8 mouse cellular contexts compared by ENCODE assay signal in the genomic region with DNA sequence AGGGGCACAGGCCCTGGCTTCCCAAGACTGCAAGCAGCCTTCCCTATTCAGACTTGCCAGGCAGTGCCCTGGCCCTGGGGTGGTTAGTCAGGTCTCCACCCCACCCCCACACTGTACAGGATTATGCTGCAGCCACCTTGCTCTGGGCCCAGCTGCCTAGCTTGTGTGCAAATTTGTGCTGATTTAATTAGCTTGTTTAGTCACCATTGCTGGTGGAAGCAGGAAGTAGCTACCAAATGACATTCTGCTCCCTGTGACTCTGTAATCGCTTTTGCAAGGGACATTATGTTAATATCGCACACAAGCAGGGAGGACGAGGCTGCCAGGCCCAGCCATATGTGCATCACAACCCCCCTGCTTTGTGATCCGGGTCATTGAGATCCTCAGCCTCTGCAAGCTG.
DNase-seq lines count a peak whose midpoint lies in the region; ATAC-seq lines count a peak whose summit lies in the region.

No protein-coding gene starts in this region.

- intact Hi-C loops in heart, postnatal 14 days (cut with DNase I) = no loop called here

- no peaks in the 10 kb centered on the region for H3K9me3 ChIP-seq in embryonic facial prominence, embryonic 14.5 days (ENCODE audit: control insufficient read depth, low read length)
- H3K9me3 ChIP-seq in neural tube, embryonic 13.5 days = no peaks in the 10 kb centered on the region

- no peak overlapping the region for H3K4me3 ChIP-seq in embryonic facial prominence, embryonic 14.5 days (ENCODE audit: low read depth, low read length)
- H3K4me3 ChIP-seq in neural tube, embryonic 13.5 days = no peak overlapping the region

- peak; percentile 23; the same call in 1 of the 2 replicates for ATAC-seq in embryonic facial prominence, embryonic 14.5 days (ENCODE audit: low read depth)
- peak; percentile 81 for ATAC-seq in neural tube, embryonic 13.5 days (ENCODE audit: low read depth)
- no peak for ATAC-seq in inflammation-experienced regulatory T-cells, adult 6 months

- H3K27ac ChIP-seq in embryonic facial prominence, embryonic 14.5 days (replicated peaks; ENCODE audit: low read depth, low read length) = no peak overlapping the region
- peak overlapping the region; percentile 73 for H3K27ac ChIP-seq in neural tube, embryonic 13.5 days (replicated peaks)

- WGBS in embryonic facial prominence, embryonic 14.5 days = 31% methylated on average over 4 of the region's 4 CpGs
- WGBS in neural tube, embryonic 13.5 days = 29% methylated on average over 4 of the region's 4 CpGs

- no peaks in the 10 kb centered on the region for H3K27me3 ChIP-seq in embryonic facial prominence, embryonic 14.5 days (replicated peaks; ENCODE audit: control insufficient read depth, insufficient read depth, low read length)
- no peaks in the 10 kb centered on the region for H3K27me3 ChIP-seq in neural tube, embryonic 13.5 days

- peaks cover 14% of the 10 kb centered on the region for H3K4me1 ChIP-seq in embryonic facial prominence, embryonic 14.5 days (ENCODE audit: control insufficient read depth, insufficient read depth, low read length)
- peaks cover 33% of the 10 kb centered on the region for H3K4me1 ChIP-seq in neural tube, embryonic 13.5 days (replicated peaks)

- H3K9ac ChIP-seq in embryonic facial prominence, embryonic 14.5 days (ENCODE audit: low read depth, low read length) = no peak overlapping the region
- peak overlapping the region; percentile 53 for H3K9ac ChIP-seq in neural tube, embryonic 13.5 days

- DNase-seq in adrenal gland, postnatal 10 days = peak; percentile 30
- DNase-seq in adrenal gland, adult 18-20 months (ENCODE audit: low spot score in 2 of 2) = no peak
- DNase-seq in embryonic facial prominence, embryonic 14.5 days (ENCODE audit: low spot score) = no peak
- peak; percentile 52 to 78 for DNase-seq in kidney, adult 8-10 months
- no peak for DNase-seq in embryo, embryonic 10.5 days (ENCODE audit: low spot score)
- no peak for DNase-seq in heart, postnatal 14 days

- no peaks in the 10 kb centered on the region for H3K36me3 ChIP-seq in embryonic facial prominence, embryonic 14.5 days (ENCODE audit: control insufficient read depth, insufficient read depth, low read length)
- H3K36me3 ChIP-seq in neural tube, embryonic 13.5 days = no peaks in the 10 kb centered on the region

- no peak overlapping the region for H3K4me2 ChIP-seq in embryonic facial prominence, embryonic 14.5 days (ENCODE audit: low read depth, low read length)
- H3K4me2 ChIP-seq in neural tube, embryonic 13.5 days = no peak overlapping the region

Comparison
In these comparisons a context has a peak if more than half of its experiments do, and no peak if none do; other contexts are left out.
1. DNase-seq: peak in adrenal gland, postnatal 10 days (single experiment) and kidney, adult 8-10 months (2 of 2); none in adrenal gland, adult 18-20 months (0 of 2), embryonic facial prominence, embryonic 14.5 days (single experiment), embryo, embryonic 10.5 days (single experiment) and heart, postnatal 14 days (0 of 2).